Mouse (Mus musculus): ENCODE data around the gene 4930469K13Rik. TPM values are rescaled to one million over a fixed set of nuclear protein-coding genes. Genes with fewer than 3 reads are reported as not detected.
"Not testable (repeated sequence)": the region's sequence is repeated elsewhere in the genome, so short reads cannot be mapped to it uniquely, and the experiment has no call there.

The 4930469K13Rik gene
- polyA plus RNA-seq (2016; fragmentation: Nextera tagmentation; extraction: Ambion mirVana), result not detected in 2 replicates

- H3K4me1 ChIP-seq (replicated peaks), result no peaks in the 10 kb centered on the region
- no peak within 1 kb of the TSS for H3K4me3 ChIP-seq (replicated peaks)
- H3K27ac ChIP-seq, result no peak within 1 kb of the TSS
- no peak within 1 kb of the TSS for H3K9ac ChIP-seq (replicated peaks)
- no peaks in the 10 kb centered on the region for H3K9me3 ChIP-seq
- no peak for ATAC-seq (ENCODE audit: insufficient number of reproducible peaks, insufficient read depth, low FRiP score, low TSS enrichment, low read depth)
- no peaks in the 10 kb centered on the region for H3K27me3 ChIP-seq
- H3K4me2 ChIP-seq, result no peak within 1 kb of the TSS
- H3K36me3 ChIP-seq, result no peaks in the 10 kb centered on the region
- 80% methylated on average over 10 of the region's 10 CpGs for WGBS
Observed at GRCm38 (mm10) chr11:34098422-34098821, at the start of gene 4930469K13Rik. TSS of gene 4930469K13Rik (minus strand) at chr11:34098554.

GRCm38 (mm10) chr11:34146934-34147333 lies 48.6 kb upstream of the 4930469K13Rik start:
- H3K9me3 ChIP-seq, result no peaks in the 10 kb centered on the region
- no peak overlapping the region for H3K4me3 ChIP-seq (replicated peaks)
- WGBS, result 75% methylated on average over 5 of the region's 5 CpGs
- H3K27me3 ChIP-seq, result no peaks in the 10 kb centered on the region
- ATAC-seq (ENCODE audit: insufficient number of reproducible peaks, insufficient read depth, low FRiP score, low TSS enrichment, low read depth), result no peak
- no peak overlapping the region for H3K27ac ChIP-seq
- H3K4me2 ChIP-seq, result no peak overlapping the region
- H3K9ac ChIP-seq (replicated peaks), result no peak overlapping the region
- no peaks in the 10 kb centered on the region for H3K4me1 ChIP-seq (replicated peaks)
- no peaks in the 10 kb centered on the region for H3K36me3 ChIP-seq

- no peaks in the 10 kb centered on the region for H3K36me3 ChIP-seq
- no peaks in the 10 kb centered on the region for H3K27me3 ChIP-seq
- no peak overlapping the region for H3K9ac ChIP-seq (replicated peaks)
- H3K4me3 ChIP-seq (replicated peaks), result no peak overlapping the region
- H3K27ac ChIP-seq, result no peak overlapping the region
- H3K4me1 ChIP-seq (replicated peaks), result no peaks in the 10 kb centered on the region
- H3K9me3 ChIP-seq, result no peaks in the 10 kb centered on the region
- ATAC-seq (ENCODE audit: insufficient number of reproducible peaks, insufficient read depth, low FRiP score, low TSS enrichment, low read depth), result no peak
- H3K4me2 ChIP-seq, result no peak overlapping the region
- WGBS, result 63% methylated on average over 4 of the region's 4 CpGs
Observed at GRCm38 (mm10) chr11:34144421-34144820, 46.1 kb upstream of the 4930469K13Rik start.

GRCm38 (mm10) chr11:34143984-34144383 lies 45.6 kb upstream of the 4930469K13Rik start:
- 67% methylated on average over 5 of the region's 5 CpGs for WGBS
- no peak overlapping the region for H3K4me3 ChIP-seq (replicated peaks)
- no peak for ATAC-seq (ENCODE audit: insufficient number of reproducible peaks, insufficient read depth, low FRiP score, low TSS enrichment, low read depth)

GRCm38 (mm10) chr11:34139296-34139695 lies 40.9 kb upstream of the 4930469K13Rik start:
- Histone ChIP-seq H3K27ac (no peak overlapping the region), H3K4me1 (replicated peaks) (no peaks in the 10 kb centered on the region), H3K4me3 (replicated peaks) (no peak overlapping the region), H3K27me3 (no peaks in the 10 kb centered on the region), H3K36me3 (no peaks in the 10 kb centered on the region), H3K9ac (replicated peaks) (no peak overlapping the region), H3K9me3 (no peaks in the 10 kb centered on the region), H3K4me2 (no peak overlapping the region)
- ATAC-seq (ENCODE audit: insufficient number of reproducible peaks, insufficient read depth, low FRiP score, low TSS enrichment, low read depth), result no peak
- 93% methylated on average over 8 of the region's 8 CpGs for WGBS

More at GRCm38 (mm10) chr11:34143984-34144383, 45.6 kb upstream of the 4930469K13Rik start:
- no peak overlapping the region for H3K4me2 ChIP-seq
- H3K36me3 ChIP-seq, result no peaks in the 10 kb centered on the region
- H3K9me3 ChIP-seq, result no peaks in the 10 kb centered on the region
- no peak overlapping the region for H3K27ac ChIP-seq
- no peak overlapping the region for H3K9ac ChIP-seq (replicated peaks)
- no peaks in the 10 kb centered on the region for H3K27me3 ChIP-seq
- H3K4me1 ChIP-seq (replicated peaks), result no peaks in the 10 kb centered on the region

- H3K9me3 ChIP-seq, result no peaks in the 10 kb centered on the region
- no peak overlapping the region for H3K9ac ChIP-seq (replicated peaks)
- H3K36me3 ChIP-seq, result no peaks in the 10 kb centered on the region
- H3K4me1 ChIP-seq (replicated peaks), result peaks cover 10% of the 10 kb centered on the region; the same call in 1 of the 2 replicates
- 65% methylated on average over 2 of the region's 2 CpGs for WGBS
- no peak overlapping the region for H3K4me2 ChIP-seq
- no peak for ATAC-seq (ENCODE audit: insufficient number of reproducible peaks, insufficient read depth, low FRiP score, low TSS enrichment, low read depth)
- 0 out of 2 replicates have a peak, but pooled peaks cover 4% of the 10 kb centered on the region for H3K27me3 ChIP-seq
- H3K4me3 ChIP-seq (replicated peaks), result no peak overlapping the region
- no peak overlapping the region for H3K27ac ChIP-seq
Observed at GRCm38 (mm10) chr11:34128412-34128811, 30.1 kb upstream of the 4930469K13Rik start.

GRCm38 (mm10) chr11:34125727-34126126 lies 27.4 kb upstream of the 4930469K13Rik start:
- ATAC-seq (ENCODE audit: insufficient number of reproducible peaks, insufficient read depth, low FRiP score, low TSS enrichment, low read depth); H3K4me1 ChIP-seq (replicated peaks); H3K27ac ChIP-seq; H3K9ac ChIP-seq (replicated peaks); H3K9me3 ChIP-seq; H3K4me2 ChIP-seq; H3K27me3 ChIP-seq; H3K4me3 ChIP-seq (replicated peaks); H3K36me3 ChIP-seq: not testable (repeated sequence)
- 79% methylated on average over 3 of the region's 3 CpGs for WGBS

GRCm38 (mm10) chr11:34124852-34125251 lies 26.5 kb upstream of the 4930469K13Rik start:
- no peak for ATAC-seq (ENCODE audit: insufficient number of reproducible peaks, insufficient read depth, low FRiP score, low TSS enrichment, low read depth)
- H3K4me1 ChIP-seq (replicated peaks), result peaks cover 10% of the 10 kb centered on the region; the same call in 1 of the 2 replicates
- no peaks in the 10 kb centered on the region for H3K9me3 ChIP-seq
- 0 out of 2 replicates have a peak, but pooled peaks cover 4% of the 10 kb centered on the region for H3K27me3 ChIP-seq
- no peak overlapping the region for H3K4me3 ChIP-seq (replicated peaks)
- H3K4me2 ChIP-seq, result no peak overlapping the region
- no peak overlapping the region for H3K9ac ChIP-seq (replicated peaks)
- no peaks in the 10 kb centered on the region for H3K36me3 ChIP-seq
- no peak overlapping the region for H3K27ac ChIP-seq
- 43% methylated on average over 7 of the region's 7 CpGs for WGBS

GRCm38 (mm10) chr11:34123147-34123546 lies 24.8 kb upstream of the 4930469K13Rik start:
- Histone ChIP-seq H3K4me3 (replicated peaks) (no peak overlapping the region), H3K4me2 (no peak overlapping the region), H3K9ac (replicated peaks) (no peak overlapping the region), H3K36me3 (no peaks in the 10 kb centered on the region), H3K9me3 (no peaks in the 10 kb centered on the region), H3K4me1 (replicated peaks) (peaks cover 10% of the 10 kb centered on the region), H3K27ac (no peak overlapping the region), H3K27me3 (0 out of 2 replicates have a peak, but pooled peaks cover 4% of the 10 kb centered on the region)
- WGBS, result 17% methylated on average over 2 of the region's 2 CpGs
- ATAC-seq (ENCODE audit: insufficient number of reproducible peaks, insufficient read depth, low FRiP score, low TSS enrichment, low read depth), result no peak

- H3K4me1 ChIP-seq (replicated peaks), result peaks cover 8% of the 10 kb centered on the region
- no peak overlapping the region for H3K27ac ChIP-seq
- no peaks in the 10 kb centered on the region for H3K9me3 ChIP-seq
- H3K4me2 ChIP-seq, result no peak overlapping the region
- no peak for ATAC-seq (ENCODE audit: insufficient number of reproducible peaks, insufficient read depth, low FRiP score, low TSS enrichment, low read depth)
- no peaks in the 10 kb centered on the region for H3K27me3 ChIP-seq
- no peak overlapping the region for H3K4me3 ChIP-seq (replicated peaks)
- H3K36me3 ChIP-seq, result no peaks in the 10 kb centered on the region
- no peak overlapping the region for H3K9ac ChIP-seq (replicated peaks)
- 56% methylated on average over 3 of the region's 3 CpGs for WGBS
Observed at GRCm38 (mm10) chr11:34118319-34118718, 20.0 kb upstream of the 4930469K13Rik start.

- Histone ChIP-seq H3K4me3 (replicated peaks) (no peak overlapping the region), H3K9ac (replicated peaks) (no peak overlapping the region), H3K27me3 (no peaks in the 10 kb centered on the region), H3K27ac (no peak overlapping the region), H3K9me3 (no peaks in the 10 kb centered on the region), H3K4me2 (no peak overlapping the region), H3K36me3 (no peaks in the 10 kb centered on the region), H3K4me1 (replicated peaks) (peaks cover 8% of the 10 kb centered on the region)
- WGBS, result 89% methylated on average over 3 of the region's 3 CpGs
- no peak for ATAC-seq (ENCODE audit: insufficient number of reproducible peaks, insufficient read depth, low FRiP score, low TSS enrichment, low read depth)
Observed at GRCm38 (mm10) chr11:34117581-34117980, 19.2 kb upstream of the 4930469K13Rik start.

GRCm38 (mm10) chr11:34116572-34117135 lies 18.3 kb upstream of the 4930469K13Rik start:
- no peak overlapping the region for H3K4me3 ChIP-seq (replicated peaks)
- H3K9me3 ChIP-seq, result no peaks in the 10 kb centered on the region
- H3K27me3 ChIP-seq, result no peaks in the 10 kb centered on the region
- no peak overlapping the region for H3K4me2 ChIP-seq
- no peaks in the 10 kb centered on the region for H3K36me3 ChIP-seq
- H3K4me1 ChIP-seq (replicated peaks), result peaks cover 8% of the 10 kb centered on the region
- ATAC-seq (ENCODE audit: insufficient number of reproducible peaks, insufficient read depth, low FRiP score, low TSS enrichment, low read depth), result no peak
- WGBS, result 65% methylated on average over 2 of the region's 2 CpGs
- no peak overlapping the region for H3K27ac ChIP-seq
- no peak overlapping the region for H3K9ac ChIP-seq (replicated peaks)

All from limb, embryonic 12.5 days (tissue).